In genomic region chr13:83113808-83114207, GRCm38 (mm10) we compare ENCODE assay signal across 15 mouse cellular contexts.
"Had no signal": no experiment of that assay in that cellular context is flagged by ENCODE, and none has a peak within 500 bp of the region (broad histone marks: within the 10 kb centered on the region; RNA-seq: fewer than 3 reads in every experiment).

No protein-coding gene starts in this region.

- H3K27ac ChIP-seq: neural tube, embryonic 12.5 days; neural tube, embryonic 13.5 days; neural tube, embryonic 15.5 days had no signal

- H3K27me3 ChIP-seq: neural tube, embryonic 12.5 days; neural tube, embryonic 13.5 days; neural tube, embryonic 15.5 days had no signal

- H3K4me2 ChIP-seq: neural tube, embryonic 12.5 days; neural tube, embryonic 13.5 days; neural tube, embryonic 15.5 days had no signal

- H3K9me3 ChIP-seq: neural tube, embryonic 12.5 days; neural tube, embryonic 13.5 days; neural tube, embryonic 15.5 days had no signal

- H3K9ac ChIP-seq: neural tube, embryonic 12.5 days; neural tube, embryonic 13.5 days; neural tube, embryonic 15.5 days had no signal

- H3K4me3 ChIP-seq: neural tube, embryonic 12.5 days; neural tube, embryonic 13.5 days; neural tube, embryonic 15.5 days had no signal

- H3K4me1 ChIP-seq: neural tube, embryonic 12.5 days; neural tube, embryonic 15.5 days had no signal

- H3K36me3 ChIP-seq: neural tube, embryonic 12.5 days; neural tube, embryonic 13.5 days; neural tube, embryonic 15.5 days had no signal

- DNase-seq: retina, postnatal 1 day; right cerebral cortex, adult 18-20 months; right cerebral cortex, postnatal 14 days; right cerebral cortex, postnatal 25 days; right cerebral cortex, postnatal 4 days; spleen, adult 18-20 months; thymus, adult 18-20 months; thymus, adult 2 months; thymus, postnatal 14 days; thymus, postnatal 25 days; thymus, postnatal 36 days; thymus, postnatal 4 days had no signal
